Mouse (Mus musculus): Measurements from ENCODE around the gene Gna11.

GRCm38 (mm10) chr10:81518546-81518945 is 26.4 kb downstream of the Gna11 start:
- no peak for TF ChIP-seq GATA1 (IDR thresholded peaks at IDR 0.05; ENCODE audit: low read length)
- no peak for TF ChIP-seq TAL1 (IDR thresholded peaks at IDR 0.05; ENCODE audit: low read length)

Measured in erythroblast, embryonic 14.5 days (primary cell).